Mouse (Mus musculus): Measurements from ENCODE around the gene Chchd3. TPM values are rescaled to one million over a fixed set of nuclear protein-coding genes. Genes with fewer than 3 reads are reported as not detected.

Gene Chchd3
- total RNA-seq, 2 experiments from 2014 or later, result 92.4 to 184 TPM

Other genes with a start within 250 kb of the Chchd3 start
- gene Exoc4, start 188.8 kb upstream of the Chchd3 start, total RNA-seq (2014; fragmentation: Nextera tagmentation), result 44.1 and 62.9 TPM in 2 replicates
- 57.6 and 58.5 TPM in 2 replicates for gene Exoc4, start 188.8 kb upstream of the Chchd3 start, total RNA-seq (2017)

Data from granulocyte monocyte progenitor cell, adult 5-6 weeks (primary cell).